Mouse (Mus musculus) common myeloid progenitor, adult 5-6 weeks (primary cell): Measurements from ENCODE around the gene Col15a1. TPM values are rescaled to one million over a fixed set of nuclear protein-coding genes. Genes with fewer than 3 reads are reported as not detected.

ENCODE experiments used
- ATAC-seq: replicated peaks from 2 replicates; pipeline ENCODE4 v1.8.0; 2016; ENCODE audit warnings: low read depth, mild to moderate bottlenecking, moderate TSS enrichment, inconsistent platforms; ENCODE audit not compliant: poor library complexity, severe bottlenecking
- total RNA-seq: library from RNA; stranded (forward); fragments of 200-1000, 187-1606 nt; gene quantifications from 2 replicates; pipeline ENCODE4 v1.2.3, GENCODE M21; 2017

Gene Col15a1
- not detected in 2 replicates for total RNA-seq

DNA sequence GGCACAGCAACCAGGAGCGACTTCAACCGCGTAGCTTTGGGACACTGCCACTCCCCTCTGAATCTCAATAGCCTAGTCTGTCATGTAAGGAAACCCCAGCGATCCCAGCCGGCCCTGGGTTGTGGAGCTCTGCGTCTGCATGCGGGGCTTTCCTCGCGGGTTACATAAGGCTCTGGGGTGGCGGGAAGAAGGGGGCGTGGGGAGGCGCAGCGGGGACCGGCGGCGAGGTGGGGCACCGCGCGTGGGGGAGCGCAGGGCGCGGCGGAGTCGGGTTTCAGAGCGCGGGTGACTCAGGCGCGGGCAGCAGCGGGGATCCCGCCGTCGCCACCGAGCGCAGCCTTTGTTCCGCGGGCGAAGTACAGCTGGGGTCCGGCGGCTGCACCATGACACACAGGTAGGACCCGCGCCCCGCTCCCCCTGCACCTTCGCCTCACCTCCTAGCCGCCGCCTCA is at the start of gene Col15a1:
Gene Col15a1, plus strand, starts transcription at position 193 of the 452 bp plus-strand sequence.
- ATAC-seq, result 0 out of 2 replicates have a peak, but pooled peaks have one; percentile 29

DNA sequence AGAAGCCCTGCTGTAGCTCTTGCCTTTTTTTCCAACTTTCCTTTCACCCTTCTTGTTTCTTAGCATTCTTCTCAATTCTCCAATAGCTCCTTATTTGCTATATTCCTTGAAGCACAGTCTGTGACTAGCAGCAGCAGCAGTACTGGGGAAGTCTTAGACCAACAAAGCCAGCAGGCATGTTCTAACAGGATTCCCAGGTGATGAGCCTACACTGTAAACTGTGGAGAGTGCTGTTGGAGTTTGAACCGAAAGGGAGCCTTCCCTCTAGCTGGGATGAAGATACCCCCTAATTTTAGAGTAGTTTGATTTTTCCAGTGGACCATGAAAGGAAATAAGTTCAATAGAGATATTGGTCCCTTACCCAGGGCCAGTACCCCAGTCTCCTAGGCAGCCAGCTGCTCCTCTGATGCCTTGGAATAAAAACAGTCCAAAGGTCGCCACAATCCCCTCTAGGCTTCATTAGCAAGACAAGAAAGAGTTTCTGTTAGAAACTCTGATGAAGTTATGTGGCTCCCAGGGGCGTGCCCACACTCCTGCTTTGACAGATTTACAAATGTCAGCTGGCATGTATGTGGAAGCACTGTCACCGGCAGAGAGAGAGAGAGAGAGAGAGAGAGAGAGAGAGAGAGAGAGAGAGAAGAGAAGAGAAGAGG is 46.7 kb upstream of the Col15a1 start:
- ATAC-seq, result no peak

- no peak for ATAC-seq
These were observed 46.0 kb upstream of the Col15a1 start for GRCm38 (mm10) chr4:47161756-47162587.

DNA sequence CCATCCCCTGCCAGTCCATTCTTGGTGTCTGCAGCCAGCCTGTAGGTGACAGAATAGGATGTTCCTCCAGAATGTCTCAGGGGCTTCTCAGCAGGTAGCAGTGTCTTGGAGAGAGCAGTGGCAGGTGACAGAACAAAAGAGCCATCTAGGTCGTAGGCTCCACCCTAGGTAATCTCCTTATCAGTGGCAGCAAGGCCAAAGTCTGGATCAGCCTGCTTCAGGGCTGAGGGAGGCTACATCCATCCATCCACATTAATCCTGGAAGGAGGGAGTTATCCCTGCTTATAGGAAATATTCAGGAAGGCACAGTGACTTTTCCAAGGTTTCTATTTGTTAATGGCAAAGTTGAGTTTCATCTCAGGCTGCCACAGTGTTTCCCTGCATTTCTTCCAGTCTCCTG is 35.6 kb upstream of the Col15a1 start:
- ATAC-seq, result no peak

DNA sequence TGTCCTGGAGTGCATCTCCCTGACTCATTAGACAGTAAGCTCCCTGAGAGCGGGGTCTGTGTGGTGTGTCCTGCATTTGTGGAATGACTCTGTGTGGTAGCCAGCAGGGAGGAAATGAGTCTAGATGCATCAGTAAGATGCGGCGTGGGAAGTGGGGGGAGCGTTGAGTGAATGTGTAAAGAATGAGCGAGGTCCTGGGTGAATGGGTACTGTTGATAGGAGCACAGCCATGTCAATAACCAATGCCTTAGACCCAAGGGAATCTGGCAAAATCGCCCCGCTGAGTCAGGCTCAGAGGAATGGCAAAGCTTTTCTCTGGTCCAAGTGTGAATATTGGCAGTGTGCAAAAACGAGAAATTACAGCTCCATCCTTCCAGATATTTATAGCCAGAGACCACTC is 30.9 kb upstream of the Col15a1 start:
- ATAC-seq, result no peak

- no peak for ATAC-seq
These were observed 29.6 kb upstream of the Col15a1 start for GRCm38 (mm10) chr4:47178261-47178961.

DNA sequence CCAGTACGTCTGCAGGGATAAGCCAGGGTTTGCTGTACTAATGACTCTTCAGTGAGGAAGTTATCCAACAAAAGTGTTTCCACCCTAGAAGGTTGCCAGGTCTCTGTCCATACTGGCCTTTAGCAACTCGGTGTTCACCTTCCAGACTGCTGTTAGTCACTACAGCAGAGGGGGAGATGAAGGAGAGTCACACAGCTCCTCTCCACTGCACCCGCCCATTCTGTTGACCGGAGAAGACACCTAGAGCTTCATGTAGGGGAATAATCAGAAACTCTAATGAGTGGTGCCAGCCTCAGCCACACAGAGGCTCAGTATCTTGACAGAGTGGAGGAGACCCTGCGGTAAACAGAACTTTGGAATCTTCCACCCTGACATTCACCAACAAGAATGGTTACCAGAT is 28.4 kb upstream of the Col15a1 start:
- no peak for ATAC-seq

GRCm38 (mm10) chr4:47184058-47184661 is 23.8 kb upstream of the Col15a1 start:
- no peak for ATAC-seq

GRCm38 (mm10) chr4:47186514-47186913 is 21.4 kb upstream of the Col15a1 start:
- ATAC-seq, result peak; percentile 88

DNA sequence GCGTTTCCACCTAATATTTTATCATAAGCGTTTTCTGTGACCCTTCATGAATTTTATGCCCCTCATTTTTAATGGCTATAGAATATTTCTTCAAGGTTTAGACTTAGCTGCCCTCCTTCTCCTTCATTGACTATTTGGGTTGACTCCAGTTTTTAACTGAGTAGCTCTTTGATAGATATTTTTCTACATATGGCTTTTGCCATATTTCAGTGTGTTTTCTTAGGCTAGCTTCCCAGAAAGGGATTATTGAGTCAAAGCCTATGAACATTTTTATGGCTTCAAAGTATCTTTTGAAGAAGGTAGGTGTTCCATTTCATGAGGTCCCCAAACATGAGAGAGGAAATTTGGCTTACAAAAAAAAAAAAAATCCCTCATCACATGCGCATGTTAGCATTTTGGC is 11.8 kb upstream of the Col15a1 start:
- ATAC-seq, result no peak

- no peak for ATAC-seq
These were observed 4.3 kb upstream of the Col15a1 start for GRCm38 (mm10) chr4:47203643-47204042.

DNA sequence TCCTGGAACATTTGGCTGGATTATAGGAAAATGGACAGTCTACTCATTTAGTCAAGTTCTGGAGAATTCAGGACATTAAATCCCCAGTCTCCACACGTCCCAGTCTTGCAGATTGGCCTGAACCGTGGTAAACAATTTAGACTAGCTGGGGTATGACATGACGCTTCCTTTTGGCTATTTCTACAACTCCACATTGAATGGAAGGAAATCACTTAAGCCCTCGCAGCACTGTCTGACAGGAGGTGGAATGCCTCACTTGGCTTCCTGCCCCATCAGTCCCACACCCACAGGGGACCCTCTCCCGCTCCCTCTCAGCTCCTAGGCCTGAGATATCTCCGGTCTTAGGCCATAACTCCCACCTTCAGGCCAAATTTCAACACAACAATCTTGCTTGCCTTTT is 2.1 kb upstream of the Col15a1 start:
- no peak for ATAC-seq

DNA sequence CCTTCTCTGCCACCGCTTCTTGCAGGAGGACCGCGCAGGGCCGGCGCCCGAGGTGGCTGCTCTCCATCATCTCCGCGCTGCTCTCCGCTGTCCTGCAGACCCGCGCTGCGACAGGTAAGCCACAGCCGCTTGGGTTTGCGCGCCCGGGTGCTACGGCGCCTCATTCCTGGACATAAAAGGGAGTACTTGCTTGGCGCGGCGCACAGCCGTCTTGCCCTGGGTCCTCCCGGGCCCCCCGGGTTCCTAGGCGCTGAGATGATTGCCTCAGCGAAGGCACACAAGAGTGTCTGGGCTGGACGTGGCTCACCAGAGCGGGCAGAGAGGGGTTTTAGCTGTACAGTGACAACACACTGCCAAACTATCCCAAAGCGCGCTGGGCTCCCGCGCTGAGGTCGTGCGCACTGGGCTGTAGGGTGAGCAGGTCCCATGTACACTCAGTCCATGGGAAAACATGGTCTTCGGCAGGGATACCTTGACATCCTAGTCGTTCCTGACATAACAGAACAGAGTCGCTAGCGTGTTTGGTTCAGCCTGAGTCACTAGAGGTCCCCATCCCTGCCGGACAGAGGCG is 545 bp downstream of the Col15a1 start:
- ATAC-seq, result no peak

GRCm38 (mm10) chr4:47209466-47209865 is 1.5 kb downstream of the Col15a1 start:
- ATAC-seq, result no peak

GRCm38 (mm10) chr4:47218828-47219227 is 10.9 kb downstream of the Col15a1 start:
- ATAC-seq, result no peak

DNA sequence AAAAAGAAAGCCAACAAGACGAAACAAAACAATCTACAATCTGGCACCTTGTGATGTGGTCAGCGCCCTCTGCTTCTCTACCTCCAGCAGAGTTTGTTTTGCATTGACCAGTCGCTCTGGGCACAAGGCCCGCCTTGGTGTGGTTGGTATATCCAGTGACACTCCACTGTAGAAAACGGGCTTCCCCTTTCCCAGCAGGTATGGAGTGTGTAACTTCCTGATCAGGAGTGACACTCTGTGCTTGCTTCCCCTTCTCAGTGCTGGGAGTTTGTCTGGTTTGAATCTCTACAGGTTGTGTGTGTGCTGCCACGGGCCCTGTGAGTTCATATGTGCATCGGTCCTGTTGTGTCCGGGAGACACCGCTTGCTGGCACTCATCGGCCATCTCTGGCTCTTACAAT is 11.4 kb downstream of the Col15a1 start:
- peak; percentile 71 for ATAC-seq

GRCm38 (mm10) chr4:47220544-47220943 is 12.6 kb downstream of the Col15a1 start:
- ATAC-seq, result no peak

DNA sequence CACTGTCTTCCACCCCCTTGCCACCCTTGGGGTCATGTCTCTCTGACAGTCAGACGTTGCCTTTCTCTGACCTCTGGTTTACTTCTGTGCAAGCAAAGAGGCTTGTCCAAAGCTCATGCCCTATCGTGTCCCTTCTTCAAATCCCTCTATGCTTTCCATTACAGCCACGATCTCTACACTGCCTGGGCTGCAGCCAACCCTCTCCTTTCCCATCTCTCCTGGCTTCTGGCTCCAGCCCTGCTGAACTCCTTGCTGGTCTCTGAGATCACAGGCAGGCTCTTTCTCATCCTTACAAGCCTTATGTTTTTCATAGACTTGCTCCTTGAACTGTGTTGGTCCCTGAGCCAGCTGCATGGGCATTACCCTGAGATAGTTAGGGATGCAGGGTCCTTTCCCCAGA is 14.2 kb downstream of the Col15a1 start:
- ATAC-seq, result no peak

GRCm38 (mm10) chr4:47225920-47226319 is 18.0 kb downstream of the Col15a1 start:
- ATAC-seq, result no peak

DNA sequence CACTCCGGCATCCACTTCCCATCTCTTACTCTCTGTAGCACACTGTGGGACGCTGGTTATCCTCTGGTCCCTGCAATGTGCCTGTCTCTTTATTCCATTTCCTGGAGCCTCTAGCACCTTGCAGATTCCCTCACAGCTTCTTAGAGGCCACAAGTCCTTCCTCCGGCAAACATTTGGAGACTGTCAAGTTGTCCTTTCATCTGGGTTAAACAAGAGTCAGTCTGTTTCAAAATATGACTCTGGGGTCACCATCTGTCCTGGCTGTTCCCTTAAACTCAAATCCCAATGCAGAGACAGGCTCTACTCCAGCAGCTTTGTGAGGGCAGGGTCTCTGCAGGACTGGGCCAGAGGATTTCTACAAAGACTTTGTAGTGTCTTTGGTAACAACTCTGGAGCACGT is 19.1 kb downstream of the Col15a1 start:
- no peak for ATAC-seq
